Mouse (Mus musculus) heart, adult 2 months (tissue): ENCODE results near the gene Rsl1d1.

Experiments used
- CTCF ChIP-seq: fragments of 200-600 bp; IDR thresholded peaks from 2 replicates; pipeline ENCODE4 v1.8.1; 2022; ENCODE audit warnings: antibody characterized with exemption, mild to moderate bottlenecking, moderate library complexity
- EP300 ChIP-seq: fragments of 200-500 bp; IDR thresholded peaks from 2 replicates; pipeline ENCODE4 v1.6.1; 2011; ENCODE audit warnings: low read depth, low read length, control low read depth; ENCODE audit not compliant: insufficient read depth
- POLR2A ChIP-seq: fragments of 200-500 bp; IDR thresholded peaks from 2 replicates; pipeline ENCODE4 v1.6.1; 2011; ENCODE audit warnings: mild to moderate bottlenecking, low read depth, low read length, control low read depth; ENCODE audit not compliant: insufficient read depth

- no peak for TF ChIP-seq EP300
- TF ChIP-seq CTCF = no peak
- TF ChIP-seq POLR2A = no peak
Observed at GRCm38 (mm10) chr16:11200247-11200646, 2.9 kb downstream of the Rsl1d1 start.
